Mouse (Mus musculus): ENCODE measurements around the gene Ppia.
"Not testable (repeated sequence)": the region's sequence is repeated elsewhere in the genome, so short reads cannot be mapped to it uniquely, and the experiment has no call there.

GRCm38 (mm10) chr11:6367986-6368385 lies 47.3 kb upstream of the Ppia start:
- TF ChIP-seq CTCF (conservative IDR thresholded peaks at IDR 0.05; ENCODE audit: insufficient read depth, insufficient read length, low read depth, low read length); POLR2A (IDR thresholded peaks at IDR 0.05; ENCODE audit: low read depth, low read length): not testable (repeated sequence)
